10 mouse cellular contexts compared by ENCODE assay signal in genomic region chr4:40906298-40906697, GRCm38 (mm10). TPM values are rescaled to one million over a fixed set of nuclear protein-coding genes. Genes with fewer than 3 reads are reported as not detected.
DNase-seq lines count a peak whose midpoint lies in the region; ATAC-seq and TF ChIP-seq lines count a peak whose summit lies in the region.
"Had no signal": no experiment of that assay in that cellular context is flagged by ENCODE, and none has a peak within 500 bp of the region (broad histone marks: within the 10 kb centered on the region; RNA-seq: fewer than 3 reads in every experiment).

No protein-coding gene starts in this region.

- 36% methylated on average over 1 of the region's 1 CpGs for WGBS in heart, adult 2 months
- 52% methylated on average over 1 of the region's 1 CpGs for WGBS in thymus, adult 2 months
- WGBS in embryonic facial prominence, embryonic 14.5 days, result 60% methylated on average over 1 of the region's 1 CpGs

- peak; percentile 90 for TF ChIP-seq CTCF in heart, adult 2 months (IDR thresholded peaks at IDR 0.05)
- TF ChIP-seq CTCF in thymus, adult 2 months (IDR thresholded peaks at IDR 0.05; ENCODE audit: borderline replicate concordance, control insufficient read depth, extremely low read depth, insufficient read depth, low read length, poor library complexity), result no peak

- ATAC-seq in embryonic facial prominence, embryonic 14.5 days (ENCODE audit: low read depth), result peak; percentile 3; the same call in 1 of the 2 replicates

- H3K79me2 ChIP-seq in heart, adult 2 months (replicated peaks; ENCODE audit: control insufficient read depth, insufficient read depth, low read length), result no peaks in the 10 kb centered on the region

- no peaks in the 10 kb centered on the region for H3K4me1 ChIP-seq in heart, adult 2 months (ENCODE audit: control insufficient read depth, insufficient read depth, low read length)
- H3K4me1 ChIP-seq in thymus, adult 2 months (replicated peaks; ENCODE audit: control insufficient read depth, insufficient read depth, low read length), result no peaks in the 10 kb centered on the region; the same call in 1 of the 2 replicates
- H3K4me1 ChIP-seq in embryonic facial prominence, embryonic 14.5 days (ENCODE audit: control insufficient read depth, insufficient read depth, low read length), result no peaks in the 10 kb centered on the region

- intact Hi-C loops in heart, adult 2 months (cut with DNase I), result loop anchor here (1.0 to 5.0 kb wide), 3 partner anchors 43 to 133 kb away; partner anchors contain the start of genes Bag1 and Chmp5
- intact Hi-C loops in heart, postnatal 25 days (cut with DNase I), result loop anchor here (1.0 to 5.0 kb wide), 3 partner anchors 44 to 132 kb away; no protein-coding TSS in a partner anchor

- H3K9me3 ChIP-seq in embryonic facial prominence, embryonic 14.5 days (ENCODE audit: control insufficient read depth, low read length), result no peaks in the 10 kb centered on the region
- H3K9me3 ChIP-seq: heart, embryonic 15.5 days; stomach, embryonic 15.5 days had no signal

- no peak for TF ChIP-seq POLR2A in heart, adult 2 months (IDR thresholded peaks at IDR 0.05; ENCODE audit: insufficient read depth, low read depth, low read length)
- no peak for TF ChIP-seq POLR2A in thymus, adult 2 months (IDR thresholded peaks at IDR 0.05; ENCODE audit: control insufficient read depth, extremely low read depth, insufficient read depth, low read length, poor library complexity)

- H3K27ac ChIP-seq in heart, adult 2 months, result no peak overlapping the region
- no peak overlapping the region for H3K27ac ChIP-seq in thymus, adult 2 months (ENCODE audit: control insufficient read depth, insufficient read depth, low read length)
- no peak overlapping the region for H3K27ac ChIP-seq in embryonic facial prominence, embryonic 14.5 days (replicated peaks; ENCODE audit: low read depth, low read length)
- H3K27ac ChIP-seq: heart, embryonic 15.5 days; stomach, embryonic 15.5 days had no signal

- no peak for DNase-seq in heart, adult 2 months
- no peak for DNase-seq in heart, postnatal 25 days (ENCODE audit: low spot score)
- DNase-seq in thymus, adult 2 months, result peak; percentile 22
- DNase-seq in thymus, postnatal 36 days, result no peak
- DNase-seq in embryonic facial prominence, embryonic 14.5 days (ENCODE audit: low spot score), result peak; percentile 63
- DNase-seq in adrenal gland, adult 2 months, result no peak
- no peak for DNase-seq in testis, postnatal 14 days (ENCODE audit: low spot score)
- DNase-seq in urinary bladder, postnatal 4 days (ENCODE audit: low spot score in 2 of 2), result no peak

- no peaks in the 10 kb centered on the region for H3K27me3 ChIP-seq in heart, adult 2 months (ENCODE audit: control insufficient read depth, insufficient read depth, low read length)
- no peaks in the 10 kb centered on the region for H3K27me3 ChIP-seq in thymus, adult 2 months (ENCODE audit: control insufficient read depth, insufficient read depth, low read length)
- no peaks in the 10 kb centered on the region for H3K27me3 ChIP-seq in embryonic facial prominence, embryonic 14.5 days (replicated peaks; ENCODE audit: control insufficient read depth, insufficient read depth, low read length)
- H3K27me3 ChIP-seq: heart, embryonic 15.5 days; stomach, embryonic 15.5 days had no signal

- H3K36me3 ChIP-seq in heart, adult 2 months (ENCODE audit: control insufficient read depth, insufficient read depth, low read length), result no peaks in the 10 kb centered on the region
- no peaks in the 10 kb centered on the region for H3K36me3 ChIP-seq in thymus, adult 2 months (ENCODE audit: control insufficient read depth, insufficient read depth, low read length)
- no peaks in the 10 kb centered on the region for H3K36me3 ChIP-seq in embryonic facial prominence, embryonic 14.5 days (ENCODE audit: control insufficient read depth, insufficient read depth, low read length)
- H3K36me3 ChIP-seq: heart, embryonic 15.5 days; stomach, embryonic 15.5 days had no signal

- no peak overlapping the region for H3K4me3 ChIP-seq in heart, adult 2 months
- H3K4me3 ChIP-seq in thymus, adult 2 months (ENCODE audit: control insufficient read depth, insufficient read depth, low read length), result no peak overlapping the region
- no peak overlapping the region for H3K4me3 ChIP-seq in embryonic facial prominence, embryonic 14.5 days (ENCODE audit: low read depth, low read length)
- H3K4me3 ChIP-seq: heart, embryonic 15.5 days; stomach, embryonic 15.5 days had no signal

- H3K4me2 ChIP-seq in embryonic facial prominence, embryonic 14.5 days (ENCODE audit: low read depth, low read length), result no peak overlapping the region
- H3K4me2 ChIP-seq: heart, embryonic 15.5 days; stomach, embryonic 15.5 days had no signal

- TF ChIP-seq EP300 in heart, adult 2 months (IDR thresholded peaks at IDR 0.05; ENCODE audit: insufficient read depth, low read depth, low read length), result no peak

- H3K9ac ChIP-seq in heart, adult 2 months (ENCODE audit: low read depth, low read length), result no peak overlapping the region
- H3K9ac ChIP-seq in embryonic facial prominence, embryonic 14.5 days (ENCODE audit: low read depth, low read length), result no peak overlapping the region
- H3K9ac ChIP-seq: heart, embryonic 15.5 days; stomach, embryonic 15.5 days had no signal

RNA-seq across cellular contexts. Expression of gene Spink4, which starts 13.6 kb away (rescaled TPM):
- under 1 TPM in 1 of 2 experiments, not detected in 1; 0.68 TPM for total RNA-seq in heart, adult 2 months (2021)
- 1.7 and 3.6 TPM in 2 replicates for polyA plus RNA-seq in heart, adult 2 months (2012; rRNA removed)
- total RNA-seq in heart, postnatal 25 days (2021), result under 1 TPM in 1 of 2 experiments, not detected in 1; 0.78 TPM
- polyA plus RNA-seq in thymus, adult 2 months (2012; rRNA removed), result 7.1 and 15.8 TPM in 2 replicates
- 0.84 TPM in 1 of 2 replicates, not detected in the other for polyA plus RNA-seq in embryonic facial prominence, embryonic 14.5 days (2014; fragmentation: Nextera tagmentation; extraction: Ambion mirVana)
- total RNA-seq in adrenal gland, adult 2 months (2021), result 100 to 1,000 TPM in 1 of 2 experiments, not detected in 1; 112 TPM
- polyA plus RNA-seq in adrenal gland, adult 2 months (2012; rRNA removed), result 6.3 and 15.7 TPM in 2 replicates

RNA-seq across cellular contexts. Expression of gene Bag1, which starts 41.8 kb away (rescaled TPM):
- 100 to 1,000 TPM; 263 to 301 TPM for total RNA-seq in heart, adult 2 months (2021)
- polyA plus RNA-seq in heart, adult 2 months (2012; rRNA removed), result 88.7 and 97.0 TPM in 2 replicates
- total RNA-seq in heart, postnatal 25 days (2021), result 100 to 1,000 TPM; 247 to 264 TPM
- 94.5 and 166 TPM in 2 replicates for polyA plus RNA-seq in thymus, adult 2 months (2012; rRNA removed)
- 232 and 240 TPM in 2 replicates for polyA plus RNA-seq in embryonic facial prominence, embryonic 14.5 days (2014; fragmentation: Nextera tagmentation; extraction: Ambion mirVana)
- 100 to 1,000 TPM; 274 to 368 TPM for total RNA-seq in adrenal gland, adult 2 months (2021)
- polyA plus RNA-seq in adrenal gland, adult 2 months (2012; rRNA removed), result 268 and 567 TPM in 2 replicates

RNA-seq across cellular contexts. Expression of gene Chmp5, which starts 41.9 kb away (rescaled TPM):
- total RNA-seq in heart, adult 2 months (2021), result 10 to 100 TPM; 32.7 to 36.6 TPM
- 12.7 and 21.5 TPM in 2 replicates for polyA plus RNA-seq in heart, adult 2 months (2012; rRNA removed)
- total RNA-seq in heart, postnatal 25 days (2021), result 10 to 100 TPM; 33.7 to 35.9 TPM
- polyA plus RNA-seq in thymus, adult 2 months (2012; rRNA removed), result 12.5 and 16.9 TPM in 2 replicates
- polyA plus RNA-seq in embryonic facial prominence, embryonic 14.5 days (2014; fragmentation: Nextera tagmentation; extraction: Ambion mirVana), result 103 TPM in 2 replicates
- 100 to 1,000 TPM; 101 to 104 TPM for total RNA-seq in adrenal gland, adult 2 months (2021)
- 4.1 and 4.5 TPM in 2 replicates for polyA plus RNA-seq in adrenal gland, adult 2 months (2012; rRNA removed)

RNA-seq across cellular contexts. Expression of gene B4galt1, which starts 52.5 kb away (rescaled TPM):
- total RNA-seq in heart, adult 2 months (2021), result 10 to 100 TPM; 68.7 to 69.7 TPM
- polyA plus RNA-seq in heart, adult 2 months (2012; rRNA removed), result 42.6 and 57.4 TPM in 2 replicates
- 10 to 100 TPM; 58.2 to 70.4 TPM for total RNA-seq in heart, postnatal 25 days (2021)
- polyA plus RNA-seq in thymus, adult 2 months (2012; rRNA removed), result 34.1 and 49.4 TPM in 2 replicates
- 66.8 and 68.3 TPM in 2 replicates for polyA plus RNA-seq in embryonic facial prominence, embryonic 14.5 days (2014; fragmentation: Nextera tagmentation; extraction: Ambion mirVana)
- 10 to 100 TPM; 53.0 to 67.7 TPM for total RNA-seq in adrenal gland, adult 2 months (2021)
- 166 and 197 TPM in 2 replicates for polyA plus RNA-seq in adrenal gland, adult 2 months (2012; rRNA removed)

Comparison
In these comparisons a context has a peak if more than half of its experiments do, and no peak if none do; other contexts are left out.
1. DNase-seq: peak in thymus, adult 2 months (single experiment) and embryonic facial prominence, embryonic 14.5 days (single experiment); none in heart, adult 2 months (0 of 2), heart, postnatal 25 days (single experiment), thymus, postnatal 36 days (0 of 2), adrenal gland, adult 2 months (single experiment), testis, postnatal 14 days (single experiment) and urinary bladder, postnatal 4 days (0 of 2).